Mouse (Mus musculus) hindbrain, embryonic 15.5 days (tissue): ENCODE results near the gene Gstt1. TPM values are rescaled to one million over a fixed set of nuclear protein-coding genes. Genes with fewer than 3 reads are reported as not detected.
"Not testable (repeated sequence)": the region's sequence is repeated elsewhere in the genome, so short reads cannot be mapped to it uniquely, and the experiment has no call there.

ENCODE experiments used
- ATAC-seq: fragments of 200-750 bp; cut with Nextera tagmentation; 2 replicates; pipeline ENCODE4 v1.8.0; 2017; ENCODE audit warnings: low read depth, moderate number of reproducible peaks, moderate TSS enrichment; ENCODE audit not compliant: low FRiP score
- H3K27ac ChIP-seq: fragments of 300-500 bp; sonication (generic); replicated peaks from 2 replicates; pipeline ENCODE4 v1.5.1; 2015; ENCODE audit warnings: mild to moderate bottlenecking, inconsistent platforms
- H3K27me3 ChIP-seq: fragments of 300-500 bp; sonication (generic); 2 replicates; pipeline ENCODE4 v1.6.1; 2015; ENCODE audit warnings: control low read depth, inconsistent platforms
- H3K36me3 ChIP-seq: fragments of 300-500 bp; sonication (generic); 2 replicates; pipeline ENCODE4 v1.6.1; 2015; ENCODE audit warnings: control low read depth, inconsistent platforms
- H3K4me1 ChIP-seq: fragments of 300-500 bp; sonication (generic); replicated peaks from 2 replicates; pipeline ENCODE4 v1.6.1; 2015; ENCODE audit warnings: control low read depth, inconsistent platforms
- H3K4me2 ChIP-seq: fragments of 300-500 bp; sonication (generic); 2 replicates; pipeline ENCODE4 v1.6.1; 2015; ENCODE audit warnings: moderate library complexity, mild to moderate bottlenecking, inconsistent platforms
- H3K4me3 ChIP-seq: fragments of 300-500 bp; sonication (generic); 2 replicates; pipeline ENCODE4 v1.5.1; 2015; ENCODE audit warnings: mild to moderate bottlenecking, inconsistent platforms
- H3K9ac ChIP-seq: fragments of 300-500 bp; sonication (generic); 2 replicates; pipeline ENCODE4 v1.6.1; 2015; ENCODE audit warnings: inconsistent platforms
- H3K9me3 ChIP-seq: fragments of 300-500 bp; sonication (generic); 2 replicates; pipeline ENCODE4 v1.6.1; 2016; ENCODE audit warnings: control low read depth, inconsistent platforms
- WGBS: fragments of 180-500 bp; shearing (Covaris S2); methylation state at CpG from one replicate; pipeline ENCODE4 v1.1.7; 2015; 5-methylcytosine and 5-hydroxymethylcytosine counted together
- polyA plus RNA-seq: library from polyadenylated mRNA; unstranded; fragments of >200 nt; fragmentation: Nextera tagmentation; extraction: Ambion mirVana; gene quantifications from 2 replicates; pipeline ENCODE4 v1.2.1, GENCODE M21; 2015

Gstt1 gene
- polyA plus RNA-seq, 1 experiment from 2014 or later, result 15.4 TPM

DNA sequence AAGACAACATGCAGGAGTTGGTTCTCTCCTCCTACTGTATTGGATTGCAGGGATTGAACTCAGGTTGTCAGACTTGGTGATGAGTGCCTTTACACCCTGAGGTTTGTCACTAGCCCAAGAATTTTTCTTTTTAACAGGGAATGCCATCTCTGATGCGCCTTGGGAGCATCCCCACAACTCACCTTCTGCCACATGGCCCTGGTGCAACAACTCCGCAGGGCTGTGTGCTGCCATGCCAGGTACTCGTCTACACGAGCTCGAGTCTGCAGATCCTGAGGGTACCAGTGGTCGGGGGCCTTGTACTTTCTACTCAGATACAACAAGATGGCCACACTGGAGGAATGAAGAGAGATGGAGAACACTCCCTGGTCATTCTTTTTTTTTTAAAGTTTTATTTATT, 21.8 kb downstream of the Gstt1 start:
- no peak overlapping the region for H3K27ac ChIP-seq
- H3K27me3 ChIP-seq, result peaks cover 40% of the 10 kb centered on the region
- H3K4me3 ChIP-seq, result no peak overlapping the region
- no peaks in the 10 kb centered on the region for H3K36me3 ChIP-seq
- peaks cover 21% of the 10 kb centered on the region for H3K4me1 ChIP-seq
- no peak for ATAC-seq
- no peak overlapping the region for H3K4me2 ChIP-seq
- 89% methylated on average over 6 of the region's 6 CpGs for WGBS
- H3K9ac ChIP-seq, result no peak overlapping the region
- H3K9me3 ChIP-seq, result no peaks in the 10 kb centered on the region

- H3K9ac ChIP-seq, result no peak overlapping the region
- peaks cover 20% of the 10 kb centered on the region for H3K27me3 ChIP-seq
- no peak for ATAC-seq
- H3K27ac ChIP-seq, result no peak overlapping the region
- H3K4me1 ChIP-seq, result peaks cover 9% of the 10 kb centered on the region
- 94% methylated on average over 9 of the region's 9 CpGs for WGBS
- no peak overlapping the region for H3K4me3 ChIP-seq
- no peaks in the 10 kb centered on the region for H3K9me3 ChIP-seq
- no peak overlapping the region for H3K4me2 ChIP-seq
- no peaks in the 10 kb centered on the region for H3K36me3 ChIP-seq
Measured at GRCm38 (mm10) chr10:75774587-75774986, 23.8 kb downstream of the Gstt1 start.

DNA sequence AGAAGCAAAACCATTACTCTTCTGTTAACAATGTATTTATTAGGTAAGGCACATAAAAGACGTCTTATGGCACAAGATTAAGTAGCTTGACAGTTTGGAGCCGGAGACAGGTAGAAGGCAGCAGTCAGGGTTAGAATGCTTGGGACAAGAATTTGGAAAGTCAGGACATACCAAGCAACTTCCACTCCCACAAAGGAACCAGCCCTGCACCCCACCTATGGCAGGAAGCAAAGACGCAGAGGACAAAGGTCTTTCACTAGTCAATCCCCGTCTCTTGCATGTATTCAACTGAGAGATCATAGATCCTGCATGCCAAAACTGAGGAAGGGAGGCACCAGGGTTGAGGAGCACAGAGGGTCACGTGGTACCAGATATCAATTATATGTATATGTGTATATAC, 24.3 kb downstream of the Gstt1 start:
- 95% methylated on average over 5 of the region's 5 CpGs for WGBS
- Histone ChIP-seq H3K4me1 (peaks cover 9% of the 10 kb centered on the region), H3K4me3 (no peak overlapping the region), H3K36me3 (no peaks in the 10 kb centered on the region), H3K27me3 (peaks cover 15% of the 10 kb centered on the region), H3K4me2 (no peak overlapping the region), H3K27ac (no peak overlapping the region), H3K9ac (no peak overlapping the region), H3K9me3 (no peaks in the 10 kb centered on the region)
- no peak for ATAC-seq

- H3K4me1 ChIP-seq, result peaks cover 9% of the 10 kb centered on the region
- H3K27ac ChIP-seq, result no peak within 1 kb of the TSS; the same call in 1 of the 2 replicates
- H3K27me3 ChIP-seq, result peaks cover 8% of the 10 kb centered on the region; the same call in 1 of the 2 replicates
- WGBS, result under 1% methylated on average over 47 of the region's 47 CpGs
- peak within 1 kb of the TSS; percentile 59 for H3K9ac ChIP-seq
- ATAC-seq, result peak; percentile 97
- peak within 1 kb of the TSS; percentile 98 for H3K4me2 ChIP-seq
- no peaks in the 10 kb centered on the region for H3K9me3 ChIP-seq
- no peaks in the 10 kb centered on the region for H3K36me3 ChIP-seq
- H3K4me3 ChIP-seq, result peak within 1 kb of the TSS; percentile 66
Measured at GRCm38 (mm10) chr10:75772795-75773664, 25.4 kb downstream of the Gstt1 start, which contains the start of gene Ddt. Ddt (minus strand) TSS chr10:75773414.

- not testable (repeated sequence) for H3K9ac ChIP-seq, H3K4me2 ChIP-seq, ATAC-seq, H3K9me3 ChIP-seq, H3K4me3 ChIP-seq, H3K27me3 ChIP-seq, H3K27ac ChIP-seq, H3K36me3 ChIP-seq
- 44% methylated on average over 5 of the region's 5 CpGs for WGBS
- peaks cover 18% of the 10 kb centered on the region for H3K4me1 ChIP-seq
Measured at GRCm38 (mm10) chr10:75767756-75768155, 30.6 kb downstream of the Gstt1 start.

GRCm38 (mm10) chr10:75766856-75767255, 31.5 kb downstream of the Gstt1 start:
- Histone ChIP-seq H3K4me1 (peaks cover 17% of the 10 kb centered on the region), H3K27me3 (no peaks in the 10 kb centered on the region), H3K36me3 (peaks cover under 1% of the 10 kb centered on the region; the same call in 1 of the 2 replicates), H3K4me2 (no peak overlapping the region), H3K27ac (no peak overlapping the region), H3K4me3 (no peak overlapping the region), H3K9me3 (no peaks in the 10 kb centered on the region), H3K9ac (no peak overlapping the region)
- 90% methylated on average over 6 of the region's 6 CpGs for WGBS
- no peak for ATAC-seq

DNA sequence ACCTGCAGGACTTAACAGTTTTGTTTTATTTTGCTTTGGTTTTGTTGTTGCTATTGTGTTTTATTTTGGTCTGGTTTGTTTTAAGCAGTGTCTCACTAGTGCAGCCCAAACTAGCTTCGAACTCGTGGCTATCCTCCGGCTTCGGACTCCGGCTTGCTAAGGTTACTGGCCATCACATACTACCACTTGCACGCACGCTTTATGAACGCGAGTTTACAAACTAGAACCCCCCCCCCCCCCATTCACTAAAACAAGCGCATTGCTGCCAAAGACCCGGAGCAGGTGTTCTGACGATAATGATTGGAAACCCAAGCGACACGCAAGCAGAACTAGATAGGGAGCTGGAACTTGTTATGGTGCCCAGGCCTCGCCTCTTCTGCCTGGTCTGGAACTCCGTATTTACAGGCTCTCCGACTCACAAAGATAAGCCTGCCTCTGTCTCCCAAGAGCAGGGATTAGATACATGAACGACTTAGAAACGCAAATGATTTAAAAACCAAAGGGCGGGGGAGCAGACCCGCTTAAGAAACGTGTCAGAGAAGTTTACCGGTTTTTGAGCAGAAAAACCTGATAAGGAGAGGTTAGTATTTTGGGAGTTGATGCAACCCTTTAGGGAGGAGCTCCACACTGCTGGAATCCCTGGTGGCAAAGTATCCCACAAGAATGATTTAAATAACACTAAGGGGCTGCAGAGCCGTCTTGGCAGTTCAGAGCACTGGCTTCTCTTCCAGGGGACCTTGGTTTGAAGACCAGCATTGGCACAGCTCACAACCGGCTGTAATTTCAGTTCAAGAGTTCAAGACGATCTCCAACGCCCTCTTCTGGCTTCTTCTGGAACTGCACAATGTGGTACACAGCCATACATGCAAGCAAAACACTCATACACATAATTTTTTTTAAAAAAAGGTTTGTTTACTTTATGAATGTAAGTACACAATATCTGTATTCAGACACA, 33.6 kb downstream of the Gstt1 start:
- Histone ChIP-seq H3K9me3 (no peaks in the 10 kb centered on the region), H3K4me3 (peak overlapping the region; percentile 99), H3K27me3 (no peaks in the 10 kb centered on the region), H3K36me3 (peaks cover 7% of the 10 kb centered on the region; the same call in 1 of the 2 replicates), H3K4me2 (peak overlapping the region; percentile 84), H3K9ac (peak overlapping the region; percentile 37), H3K4me1 (peaks cover 21% of the 10 kb centered on the region), H3K27ac (peak overlapping the region; percentile 85)
- 1% methylated on average over 27 of the region's 27 CpGs for WGBS
- peak; percentile 7 for ATAC-seq

- Histone ChIP-seq H3K36me3 (peaks cover 7% of the 10 kb centered on the region; the same call in 1 of the 2 replicates), H3K9me3 (no peaks in the 10 kb centered on the region), H3K4me2 (peak within 1 kb of the TSS; percentile 84), H3K4me1 (peaks cover 21% of the 10 kb centered on the region), H3K9ac (peak within 1 kb of the TSS; percentile 92), H3K27me3 (no peaks in the 10 kb centered on the region), H3K4me3 (peak within 1 kb of the TSS; percentile 99), H3K27ac (peak within 1 kb of the TSS; percentile 85)
- ATAC-seq, result peak; percentile 99
- WGBS, result under 1% methylated on average over 57 of the region's 61 CpGs
Measured at GRCm38 (mm10) chr10:75763682-75764518, 34.5 kb downstream of the Gstt1 start, which contains the start of gene Cabin1. Cabin1 (minus strand) TSS chr10:75764341.

DNA sequence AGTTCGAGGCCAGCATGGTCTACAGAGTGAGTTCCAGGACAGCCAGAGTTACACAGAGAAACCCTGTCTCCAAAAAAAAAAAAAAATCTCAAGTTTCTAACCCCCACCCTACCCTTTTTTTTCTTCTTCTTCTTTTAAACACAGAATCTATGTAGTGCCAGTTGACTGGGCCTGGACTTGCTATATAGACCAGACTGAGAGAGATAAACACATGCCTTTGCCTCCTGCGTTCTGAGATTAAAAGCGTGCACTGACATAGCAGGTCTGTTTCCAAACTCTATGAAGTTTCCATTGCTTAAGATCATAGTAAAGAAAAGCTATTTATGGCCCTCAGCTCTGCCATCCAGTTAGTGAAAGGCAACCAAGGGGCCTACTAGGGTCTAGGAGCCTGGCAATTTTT, 36.0 kb downstream of the Gstt1 start:
- H3K27ac ChIP-seq, result no peak overlapping the region
- over 99% methylated on average over 3 of the region's 3 CpGs for WGBS
- peak overlapping the region; percentile 84 for H3K4me2 ChIP-seq
- 0 out of 2 replicates have a peak overlapping the region, but pooled peaks have one; percentile 29 for H3K9ac ChIP-seq
- no peak for ATAC-seq
- peaks cover 21% of the 10 kb centered on the region for H3K4me1 ChIP-seq
- H3K4me3 ChIP-seq, result peak overlapping the region; percentile 12; the same call in 1 of the 2 replicates
- H3K27me3 ChIP-seq, result no peaks in the 10 kb centered on the region
- no peaks in the 10 kb centered on the region for H3K9me3 ChIP-seq
- peaks cover 12% of the 10 kb centered on the region; the same call in 1 of the 2 replicates for H3K36me3 ChIP-seq

DNA sequence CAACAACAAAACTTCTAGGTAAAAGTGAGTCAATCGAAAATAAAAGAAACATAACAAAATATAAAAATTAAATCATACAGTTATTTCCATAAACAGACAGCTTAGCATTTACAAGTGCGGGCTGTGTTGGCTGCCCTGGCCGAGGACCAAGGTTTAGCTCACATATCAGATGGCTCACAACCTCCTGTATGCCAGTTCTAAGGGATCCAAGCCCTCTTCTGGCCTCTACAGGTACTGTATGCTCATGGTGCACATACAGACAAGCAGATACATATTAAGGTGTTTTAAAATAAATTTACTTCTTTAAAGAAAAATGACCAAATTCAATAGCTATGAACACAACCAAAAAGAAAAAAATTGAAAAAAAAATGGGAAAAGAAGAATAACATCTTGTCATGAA, 38.1 kb downstream of the Gstt1 start:
- no peak overlapping the region for H3K9ac ChIP-seq
- H3K4me1 ChIP-seq, result peaks cover 21% of the 10 kb centered on the region
- no peaks in the 10 kb centered on the region for H3K9me3 ChIP-seq
- H3K36me3 ChIP-seq, result peaks cover 12% of the 10 kb centered on the region; the same call in 1 of the 2 replicates
- H3K4me2 ChIP-seq, result no peak overlapping the region
- H3K4me3 ChIP-seq, result no peak overlapping the region
- H3K27me3 ChIP-seq, result no peaks in the 10 kb centered on the region
- H3K27ac ChIP-seq, result no peak overlapping the region
- no peak for ATAC-seq
- WGBS, result 99% methylated on average over 3 of the region's 3 CpGs

DNA sequence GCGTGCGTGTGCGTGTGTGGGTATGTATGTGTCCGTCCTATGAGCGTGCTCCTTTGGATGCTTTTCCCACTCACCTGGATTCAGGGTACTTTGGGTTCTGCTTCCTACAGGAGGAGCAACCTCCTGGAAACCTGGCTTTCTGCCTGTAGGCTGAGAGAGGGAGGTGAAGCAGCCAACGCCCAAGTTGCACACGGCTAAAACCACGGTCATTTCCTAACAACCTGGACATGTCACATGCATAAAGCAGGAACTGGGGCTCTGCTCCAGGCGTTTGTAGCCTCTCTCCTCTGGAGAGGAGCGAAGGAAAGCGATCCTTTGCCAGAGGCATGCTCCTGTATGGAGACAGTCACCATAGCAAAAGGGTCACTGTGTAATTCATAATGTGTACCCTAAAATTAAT, 41.7 kb downstream of the Gstt1 start:
- 97% methylated on average over 11 of the region's 11 CpGs for WGBS
- no peak overlapping the region for H3K4me3 ChIP-seq
- no peak for ATAC-seq
- H3K4me1 ChIP-seq, result peaks cover 3% of the 10 kb centered on the region; the same call in 1 of the 2 replicates
- no peaks in the 10 kb centered on the region for H3K9me3 ChIP-seq
- H3K27ac ChIP-seq, result no peak overlapping the region
- no peak overlapping the region for H3K4me2 ChIP-seq
- peaks cover 38% of the 10 kb centered on the region for H3K36me3 ChIP-seq
- no peaks in the 10 kb centered on the region for H3K27me3 ChIP-seq
- no peak overlapping the region for H3K9ac ChIP-seq
